Mouse (Mus musculus): ENCODE measurements around the gene Sema4b.

DNA sequence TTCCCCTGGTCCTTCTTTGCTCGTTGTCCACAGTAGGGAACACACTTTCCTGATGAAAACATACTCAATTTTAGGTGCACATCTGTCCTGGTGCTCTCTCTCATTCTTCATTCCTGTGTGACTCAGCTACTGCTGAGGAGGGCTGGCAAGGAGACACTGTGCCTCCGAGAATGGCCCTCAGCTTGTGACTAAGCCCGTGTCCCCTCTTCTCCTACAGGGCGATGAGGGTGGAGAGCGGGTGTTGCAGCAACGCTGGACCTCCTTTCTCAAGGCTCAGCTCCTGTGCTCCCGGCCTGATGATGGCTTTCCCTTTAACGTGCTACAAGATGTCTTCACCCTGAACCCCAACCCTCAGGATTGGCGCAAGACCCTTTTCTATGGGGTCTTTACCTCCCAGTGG lies 32.0 kb downstream of the Sema4b start:
- no peak for TF ChIP-seq POLR2A (IDR thresholded peaks at IDR 0.05; ENCODE audit: insufficient read depth, low read depth, low read length)
- TF ChIP-seq CTCF (IDR thresholded peaks at IDR 0.05): no peak
- TF ChIP-seq EP300 (IDR thresholded peaks at IDR 0.05; ENCODE audit: insufficient read depth, low read depth, low read length): no peak
